In genomic region chr11:79306996-79307395, GRCm38 (mm10) we compare ENCODE assay signal across 8 mouse cellular contexts. TPM values are rescaled to one million over a fixed set of nuclear protein-coding genes. Genes with fewer than 3 reads are reported as not detected.
A peak's percentile ranks its signal among the peaks of the same experiment; 100 is the strongest.
DNase-seq lines count a peak whose midpoint lies in the region; ATAC-seq and TF ChIP-seq lines count a peak whose summit lies in the region.

No protein-coding gene starts in this region.

- H3K4me1 ChIP-seq in heart, embryonic 10.5 days = peaks cover 37% of the 10 kb centered on the region

- H3K27ac ChIP-seq in heart, embryonic 10.5 days = peak overlapping the region; percentile 86

- no peaks in the 10 kb centered on the region for H3K9me3 ChIP-seq in heart, embryonic 10.5 days

- WGBS in heart, embryonic 10.5 days = 18% methylated on average over 10 of the region's 10 CpGs

- no peak for TF ChIP-seq CTCF in brain, embryonic 14.5 days (IDR thresholded peaks at IDR 0.05; ENCODE audit: borderline replicate concordance, extremely low read depth, insufficient read depth, insufficient read length)

- no peak for TF ChIP-seq POLR2A in brain, embryonic 14.5 days (IDR thresholded peaks at IDR 0.05; ENCODE audit: borderline replicate concordance, extremely low read depth, insufficient read depth, insufficient read length, poor library complexity, severe bottlenecking)

- no peak overlapping the region for H3K4me3 ChIP-seq in heart, embryonic 10.5 days

- DNase-seq in ovary, adult 18-20 months (ENCODE audit: low spot score) = peak; percentile 19
- no peak for DNase-seq in ovary, postnatal 14 days (ENCODE audit: low spot score)
- peak; percentile 74 for DNase-seq in brain, embryonic 14.5 days (ENCODE audit: low read depth)
- no peak for DNase-seq in heart, embryonic 10.5 days (ENCODE audit: low spot score)
- DNase-seq in left cerebral cortex, postnatal 25 days (ENCODE audit: low spot score in 2 of 2) = peak; percentile 7 to 14
- no peak for DNase-seq in spleen, postnatal 14 days (ENCODE audit: low spot score in 2 of 2)

- no peaks in the 10 kb centered on the region for H3K36me3 ChIP-seq in heart, embryonic 10.5 days

- no peaks in the 10 kb centered on the region for H3K27me3 ChIP-seq in heart, embryonic 10.5 days (ENCODE audit: insufficient read depth, poor library complexity, severe bottlenecking)

- ATAC-seq in megakaryocyte-erythroid progenitor cell, adult 5-6 weeks (replicated peaks; ENCODE audit: low FRiP score, low TSS enrichment, poor library complexity, severe bottlenecking) = 0 out of 2 replicates have a peak, but pooled peaks have one; percentile 35
- ATAC-seq in frontal cortex, adult (ENCODE audit: low TSS enrichment) = no peak

- intact Hi-C loops in left cerebral cortex, postnatal 25 days (cut with DNase I) = no loop called here

RNA-seq across cellular contexts. Expression of gene Gm9964, which starts 10.3 kb away (rescaled TPM):
- polyA plus RNA-seq in brain, embryonic 14.5 days (2012; rRNA removed) = not detected in 2 replicates
- 0.21 TPM in 1 of 2 replicates, not detected in the other for polyA plus RNA-seq in heart, embryonic 10.5 days (2016; fragmentation: Nextera tagmentation; extraction: Ambion mirVana)
- under 1 TPM in 1 of 2 experiments, not detected in 1; 0.53 TPM for total RNA-seq in left cerebral cortex, postnatal 25 days (2021)
- not detected in 2 replicates for total RNA-seq in megakaryocyte-erythroid progenitor cell, adult 5-6 weeks (2014; fragmentation: Nextera tagmentation)
- not detected in 2 replicates for total RNA-seq in megakaryocyte-erythroid progenitor cell, adult 5-6 weeks (2017)

RNA-seq across cellular contexts. Expression of gene Nf1, which starts 32.5 kb away (rescaled TPM):
- 27.8 and 41.7 TPM in 2 replicates for polyA plus RNA-seq in brain, embryonic 14.5 days (2012; rRNA removed)
- polyA plus RNA-seq in heart, embryonic 10.5 days (2016; fragmentation: Nextera tagmentation; extraction: Ambion mirVana) = 4.1 and 5.1 TPM in 2 replicates
- total RNA-seq in left cerebral cortex, postnatal 25 days (2021) = 100 to 1,000 TPM; 119 to 124 TPM
- 23.3 and 27.5 TPM in 2 replicates for total RNA-seq in megakaryocyte-erythroid progenitor cell, adult 5-6 weeks (2014; fragmentation: Nextera tagmentation)
- 10.6 and 11.7 TPM in 2 replicates for total RNA-seq in megakaryocyte-erythroid progenitor cell, adult 5-6 weeks (2017)

RNA-seq across cellular contexts. Expression of gene Wsb1, which starts 52.5 kb away (rescaled TPM):
- polyA plus RNA-seq in brain, embryonic 14.5 days (2012; rRNA removed) = 730 and 1,148 TPM in 2 replicates
- polyA plus RNA-seq in heart, embryonic 10.5 days (2016; fragmentation: Nextera tagmentation; extraction: Ambion mirVana) = 169 and 203 TPM in 2 replicates
- 10 to 100 TPM; 64.7 to 78.4 TPM for total RNA-seq in left cerebral cortex, postnatal 25 days (2021)
- total RNA-seq in megakaryocyte-erythroid progenitor cell, adult 5-6 weeks (2014; fragmentation: Nextera tagmentation) = 45.0 and 45.9 TPM in 2 replicates
- total RNA-seq in megakaryocyte-erythroid progenitor cell, adult 5-6 weeks (2017) = 45.1 and 57.4 TPM in 2 replicates

Comparison
In these comparisons a context has a peak if more than half of its experiments do, and no peak if none do; other contexts are left out.
1. DNase-seq: peak in ovary, adult 18-20 months (single experiment), brain, embryonic 14.5 days (single experiment) and left cerebral cortex, postnatal 25 days (2 of 2); none in ovary, postnatal 14 days (single experiment), heart, embryonic 10.5 days (single experiment) and spleen, postnatal 14 days (0 of 2).
2. RNA of gene Nf1, which starts 32.5 kb away (total RNA-seq): 119 to 124 TPM in left cerebral cortex, postnatal 25 days; 10.6 to 27.5 TPM in megakaryocyte-erythroid progenitor cell, adult 5-6 weeks; every median in the first group is over 4 times any median in the second.